23 mouse cellular contexts compared by ENCODE assay signal in genomic region chr4:101515853-101516252, GRCm38 (mm10).
"Had no signal": no experiment of that assay in that cellular context is flagged by ENCODE, and none has a peak within 500 bp of the region (broad histone marks: within the 10 kb centered on the region; RNA-seq: fewer than 3 reads in every experiment).

No protein-coding gene starts in this region.

- H3K9me3 ChIP-seq: heart, embryonic 13.5 days; heart, embryonic 15.5 days; hindbrain, embryonic 13.5 days; hindbrain, embryonic 15.5 days; limb, embryonic 10.5 days; limb, embryonic 12.5 days; liver, embryonic 13.5 days had no signal

- H3K4me2 ChIP-seq: heart, embryonic 11.5 days; heart, embryonic 13.5 days; heart, embryonic 15.5 days; hindbrain, embryonic 13.5 days; hindbrain, embryonic 15.5 days; limb, embryonic 12.5 days; liver, embryonic 11.5 days; liver, embryonic 13.5 days had no signal

- H3K4me3 ChIP-seq: gastrocnemius, adult 2 months; heart, adult 2 months; heart, embryonic 13.5 days; heart, embryonic 15.5 days; hindbrain, embryonic 13.5 days; hindbrain, embryonic 15.5 days; limb, embryonic 10.5 days; limb, embryonic 12.5 days; liver, embryonic 13.5 days had no signal

- ATAC-seq: hindbrain, postnatal 0 days; intestine, postnatal 0 days had no signal

- DNase-seq: gastrocnemius, adult 2 months; gastrocnemius, postnatal 10 days; gastrocnemius, postnatal 36 days; heart, adult 2 months; heart, postnatal 14 days; heart, postnatal 36 days; kidney, adult 18-20 months; kidney, adult 8-10 months; kidney, postnatal 10 days; kidney, postnatal 25 days; kidney, postnatal 4 days; liver; liver, embryonic 13.5 days had no signal

- H3K27me3 ChIP-seq: heart, embryonic 13.5 days; heart, embryonic 15.5 days; hindbrain, embryonic 13.5 days; hindbrain, embryonic 15.5 days; limb, embryonic 12.5 days; liver, embryonic 13.5 days had no signal

- H3K4me1 ChIP-seq: heart, embryonic 13.5 days; heart, embryonic 15.5 days; hindbrain, embryonic 13.5 days; hindbrain, embryonic 15.5 days; limb, embryonic 10.5 days; limb, embryonic 12.5 days; liver, embryonic 13.5 days had no signal

- H3K36me3 ChIP-seq: heart, embryonic 13.5 days; heart, embryonic 15.5 days; hindbrain, embryonic 13.5 days; hindbrain, embryonic 15.5 days; limb, embryonic 10.5 days; limb, embryonic 12.5 days; liver, embryonic 13.5 days had no signal

- H3K27ac ChIP-seq: gastrocnemius, adult 2 months; heart, adult 2 months; heart, embryonic 13.5 days; heart, embryonic 15.5 days; hindbrain, embryonic 13.5 days; hindbrain, embryonic 15.5 days; hindbrain, postnatal 0 days; limb, embryonic 10.5 days; limb, embryonic 12.5 days; liver, embryonic 13.5 days had no signal

- H3K9ac ChIP-seq: heart, embryonic 13.5 days; heart, embryonic 15.5 days; hindbrain, embryonic 13.5 days; hindbrain, embryonic 15.5 days; limb, embryonic 12.5 days; liver, embryonic 13.5 days had no signal
